Mouse (Mus musculus) layer of hippocampus, postnatal 25 days (tissue): ENCODE measurements around the gene Abtb1. TPM values are rescaled to one million over a fixed set of nuclear protein-coding genes. Genes with fewer than 3 reads are reported as not detected.
A peak's percentile ranks its signal among the peaks of the same experiment; 100 is the strongest.

Experiments used
- DNase-seq, 2 experiments: peaks; one replicate each; pipeline ENCODE4 v3.0.0; 2022; ENCODE audit warnings: mixed read lengths in 2 of 2, low spot score in 1 of 2; ENCODE audit errors: extremely low spot score in 1 of 2
- total RNA-seq, 2 experiments: library from RNA; stranded (reverse); gene quantifications; 2 replicates each; pipeline ENCODE4 v1.2.3; 2021

Abtb1 gene
- total RNA-seq, 2 experiments from 2014 or later: 32.7 to 34.1 TPM

DNA sequence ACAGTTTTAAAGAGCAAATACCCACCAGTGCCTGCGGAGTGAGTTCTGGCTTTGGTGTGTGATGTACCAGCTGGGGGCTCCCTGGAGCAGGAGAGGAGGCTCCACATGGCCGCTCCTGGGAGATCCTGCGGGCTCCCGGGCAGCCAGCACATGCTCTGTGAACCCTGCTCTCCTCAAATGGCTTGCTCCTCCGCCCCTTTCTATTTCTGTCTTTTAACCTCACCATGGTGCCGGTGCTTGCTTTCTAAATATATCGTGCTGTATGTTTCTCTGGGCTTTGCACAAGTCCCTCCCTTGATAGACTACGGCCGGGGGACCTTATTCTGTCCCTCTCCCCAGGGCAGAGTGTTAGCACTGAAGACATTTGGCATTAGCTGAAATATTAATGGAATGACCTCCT lies 15.5 kb upstream of the Abtb1 start:
- peak in 1 of 2 experiments; percentile 40 for DNase-seq

DNA sequence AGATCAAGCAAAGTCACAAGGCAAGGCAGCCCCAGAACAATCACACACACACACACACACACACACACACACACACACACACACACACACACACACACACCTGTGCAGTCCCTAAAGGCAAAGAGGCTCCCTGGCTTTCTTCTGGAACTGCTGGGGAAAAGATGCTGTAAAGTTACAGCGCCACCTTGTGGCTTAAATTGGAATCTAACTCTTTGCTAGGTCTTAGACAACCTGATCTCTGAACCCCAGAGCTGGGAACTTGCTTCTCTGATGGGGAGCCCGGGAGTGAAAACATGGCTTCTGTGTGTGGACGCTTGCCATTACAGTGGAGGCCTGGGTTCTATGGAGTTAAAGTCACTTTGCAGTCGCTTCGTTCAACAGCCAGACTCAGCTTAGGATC lies 13.9 kb upstream of the Abtb1 start:
- DNase-seq: peak in 1 of 2 experiments; percentile 73

DNA sequence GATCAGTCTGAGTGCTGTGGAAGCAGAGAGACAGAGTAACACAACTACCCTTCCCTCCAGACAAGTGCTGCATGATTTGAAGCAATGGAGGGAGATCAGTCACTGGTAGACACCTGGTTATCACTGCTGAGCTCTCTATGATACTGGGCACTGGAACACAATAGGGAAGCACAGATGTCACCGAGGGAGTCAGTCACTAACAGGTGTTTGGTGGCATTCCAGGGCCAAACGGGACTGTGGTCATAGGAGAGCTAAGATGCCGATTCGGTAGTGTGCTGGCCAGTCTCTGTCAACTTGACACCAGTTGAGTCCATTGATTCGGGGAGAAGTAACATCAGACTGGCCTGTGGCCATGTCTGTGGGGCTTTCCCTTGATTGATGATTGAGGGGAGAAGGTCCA lies 12.7 kb upstream of the Abtb1 start:
- no peak for DNase-seq

GRCm38 (mm10) chr6:88850034-88850433 lies 8.2 kb upstream of the Abtb1 start:
- no peak for DNase-seq

DNA sequence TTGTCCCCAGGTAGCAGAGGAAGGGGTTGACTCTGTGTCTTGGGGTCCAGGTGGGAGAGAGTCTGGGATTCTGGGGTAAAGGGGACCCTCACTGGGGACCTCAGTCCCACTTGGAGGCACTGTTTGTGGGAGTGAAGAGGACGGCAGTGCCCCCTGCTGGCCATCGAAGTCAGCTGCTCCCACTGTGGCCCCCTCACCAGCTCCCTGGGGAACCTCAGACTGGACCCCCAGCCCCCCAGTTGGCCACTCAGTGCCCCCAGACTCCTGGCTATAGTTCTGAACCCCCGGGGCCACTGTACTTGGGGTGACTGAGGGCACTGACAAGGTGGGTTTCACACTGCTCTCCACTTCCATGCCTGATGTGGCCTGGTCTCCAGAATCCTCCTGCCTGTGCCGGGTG lies 7.5 kb upstream of the Abtb1 start:
- no peak for DNase-seq

DNA sequence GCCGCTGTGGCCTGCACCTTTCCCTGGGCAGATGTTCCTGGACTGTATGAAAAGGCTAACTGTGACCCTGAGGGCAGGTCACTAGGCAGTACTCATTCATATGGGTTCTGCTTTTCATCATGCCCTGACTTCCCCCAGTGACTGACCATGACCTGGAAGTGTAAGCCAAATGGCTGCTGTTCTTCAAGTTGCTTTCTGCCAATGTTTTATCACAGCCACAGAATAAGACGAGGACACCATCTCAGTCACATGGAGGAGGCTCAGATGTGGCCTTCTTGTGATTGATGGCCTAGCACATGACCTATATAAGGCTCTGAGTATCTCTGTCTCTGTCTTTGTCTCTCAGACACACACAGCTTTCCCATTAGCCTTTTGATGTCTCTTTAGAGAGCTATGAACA lies 5.8 kb upstream of the Abtb1 start:
- no peak for DNase-seq

DNA sequence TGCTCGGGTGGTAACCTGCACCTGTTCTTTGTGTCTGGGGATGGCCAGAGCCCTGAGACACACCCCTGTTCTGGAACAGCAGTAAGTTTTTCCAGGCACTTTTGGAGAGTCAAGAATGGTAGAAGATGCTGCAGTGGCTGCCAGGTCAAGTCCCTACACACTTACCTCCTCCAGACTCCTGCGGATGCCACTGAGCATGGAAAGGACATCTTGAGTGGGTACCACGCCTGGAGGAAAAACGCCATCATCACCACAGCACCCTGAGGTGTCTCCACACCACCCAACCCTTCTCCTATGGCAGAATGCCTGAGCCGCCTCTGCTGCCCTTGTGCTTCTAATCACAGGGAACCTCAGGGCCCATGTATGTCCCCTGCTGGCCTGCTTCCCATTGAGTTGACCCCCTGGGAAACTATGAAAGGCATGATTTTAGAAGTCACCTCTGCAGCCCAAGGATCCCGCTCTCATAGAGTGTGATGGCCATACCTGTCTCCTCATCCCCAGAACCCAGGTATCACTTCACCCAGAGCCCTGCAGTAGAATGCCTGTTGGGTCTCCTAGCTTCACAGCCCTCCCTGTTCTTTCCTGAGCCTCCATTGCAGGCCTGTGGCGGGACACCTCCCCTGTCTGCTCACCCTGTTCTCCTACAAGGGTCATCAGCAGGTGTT lies 3.2 kb upstream of the Abtb1 start:
- no peak for DNase-seq

DNA sequence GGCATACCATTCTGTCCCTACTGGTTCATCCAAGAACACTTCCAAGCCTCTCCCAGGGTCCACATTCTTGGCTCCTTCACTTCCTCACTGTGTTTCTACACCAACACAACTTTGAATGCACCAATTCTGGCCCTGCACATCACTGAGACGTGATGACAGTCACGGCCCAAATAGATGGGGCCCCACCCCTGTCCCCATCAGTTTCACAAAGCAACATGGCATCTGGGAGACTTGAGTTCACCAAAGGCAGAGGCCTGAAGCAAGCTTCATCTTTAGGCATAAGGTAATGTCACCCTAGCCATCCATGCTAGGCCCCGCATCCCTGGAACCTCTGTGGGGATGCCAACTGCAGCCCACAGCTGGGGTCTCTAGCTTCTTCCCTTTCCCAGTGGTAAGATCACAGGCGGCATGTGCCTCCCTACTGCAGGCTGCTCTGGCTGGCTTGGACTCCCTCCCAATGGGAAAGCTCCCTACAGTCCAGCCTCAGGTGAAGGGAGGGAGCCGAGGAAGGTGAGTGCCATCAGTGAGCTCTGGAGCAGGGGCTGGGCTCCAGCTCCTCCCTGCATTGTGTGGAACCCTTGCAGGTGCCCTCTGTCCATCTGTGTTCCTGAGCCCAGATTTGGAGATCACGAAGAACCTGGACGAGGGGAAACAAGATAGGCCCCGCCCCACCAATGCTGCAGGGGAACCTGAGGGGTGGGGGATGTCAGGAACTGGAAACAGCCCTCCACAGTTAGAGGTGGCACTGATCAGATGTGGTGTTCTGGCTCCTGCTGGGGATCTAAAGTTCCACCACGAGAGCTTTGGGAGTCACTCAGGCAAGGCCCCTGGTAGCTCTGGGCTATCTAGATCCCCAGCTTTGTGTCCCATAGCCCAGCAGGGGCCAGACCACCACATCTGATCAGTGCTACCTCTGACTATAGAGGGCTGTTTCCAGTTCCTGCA lies 2.3 kb upstream of the Abtb1 start:
- no peak for DNase-seq

DNA sequence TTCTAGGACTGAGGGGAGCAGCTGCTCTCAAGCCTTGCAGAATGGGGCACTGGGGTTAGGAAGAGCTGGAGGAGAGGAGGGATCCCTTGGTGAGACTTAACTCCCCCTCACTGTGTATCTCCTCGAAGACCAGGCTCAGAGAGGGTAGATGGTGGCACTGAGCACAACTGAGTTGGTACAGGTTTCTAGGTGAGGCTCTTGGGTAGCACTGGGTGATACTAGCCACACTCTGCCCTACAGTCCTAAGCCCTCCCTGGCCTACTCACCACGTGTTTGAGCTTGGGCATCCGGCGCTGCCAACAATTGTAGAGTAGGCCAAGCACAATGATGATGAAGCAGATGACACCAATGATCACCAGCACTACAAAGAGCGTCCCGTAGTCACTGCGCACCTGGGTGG lies 1.5 kb upstream of the Abtb1 start:
- DNase-seq: no peak

DNA sequence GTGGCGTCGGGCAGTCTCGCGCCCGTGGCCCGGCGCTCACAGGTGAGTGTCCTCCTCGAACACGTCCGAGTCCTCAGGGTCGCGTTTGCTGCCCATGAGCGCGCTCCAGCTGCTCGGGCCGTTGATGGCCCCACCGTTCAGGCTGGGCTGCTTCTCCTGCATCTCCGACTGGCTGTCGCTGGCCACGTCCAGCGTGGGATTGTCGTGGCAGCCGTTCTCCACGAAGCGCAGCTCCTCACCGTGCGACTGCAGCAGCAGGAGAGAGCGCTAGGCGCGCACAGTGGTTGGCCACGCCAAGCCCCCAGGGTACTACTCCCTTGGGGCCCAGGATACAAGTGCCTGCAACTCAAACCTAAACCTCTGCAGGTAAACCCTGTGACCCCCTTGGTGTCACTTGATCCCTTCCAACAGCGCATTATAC lies 957 bp upstream of the Abtb1 start:
- DNase-seq: no peak

- DNase-seq: no peak
Measured at GRCm38 (mm10) chr6:88841514-88841780, 337 bp downstream of the Abtb1 start.

- DNase-seq: no peak
Measured at GRCm38 (mm10) chr6:88840791-88841513, 832 bp downstream of the Abtb1 start.

DNA sequence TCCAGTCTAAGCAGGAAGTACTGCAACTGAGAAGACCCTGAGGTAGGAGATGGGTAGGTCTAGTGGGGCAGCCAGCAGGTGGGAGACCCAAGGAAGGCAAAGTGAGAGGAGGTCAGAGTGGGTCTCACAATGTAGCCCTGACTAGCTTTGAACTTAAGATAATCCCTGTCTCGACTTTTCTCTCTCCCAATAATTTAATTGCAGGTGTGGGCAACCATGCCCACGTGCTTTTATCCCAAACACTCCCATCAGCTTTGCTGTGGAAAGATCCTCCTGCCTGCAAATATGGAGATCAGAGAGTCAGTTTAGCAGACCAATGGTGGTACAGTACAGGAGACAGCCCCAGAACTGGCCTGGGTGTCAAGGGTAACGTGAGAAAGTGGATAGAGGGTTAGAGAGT lies 1.6 kb downstream of the Abtb1 start:
- DNase-seq: no peak

GRCm38 (mm10) chr6:88839135-88839970 lies 2.4 kb downstream of the Abtb1 start:
- DNase-seq: no peak

- no peak for DNase-seq
Measured at GRCm38 (mm10) chr6:88838613-88839012, 3.2 kb downstream of the Abtb1 start.

GRCm38 (mm10) chr6:88837999-88838398 lies 3.8 kb downstream of the Abtb1 start:
- no peak for DNase-seq

- DNase-seq: no peak
Measured at GRCm38 (mm10) chr6:88836178-88836819, 5.5 kb downstream of the Abtb1 start.

DNA sequence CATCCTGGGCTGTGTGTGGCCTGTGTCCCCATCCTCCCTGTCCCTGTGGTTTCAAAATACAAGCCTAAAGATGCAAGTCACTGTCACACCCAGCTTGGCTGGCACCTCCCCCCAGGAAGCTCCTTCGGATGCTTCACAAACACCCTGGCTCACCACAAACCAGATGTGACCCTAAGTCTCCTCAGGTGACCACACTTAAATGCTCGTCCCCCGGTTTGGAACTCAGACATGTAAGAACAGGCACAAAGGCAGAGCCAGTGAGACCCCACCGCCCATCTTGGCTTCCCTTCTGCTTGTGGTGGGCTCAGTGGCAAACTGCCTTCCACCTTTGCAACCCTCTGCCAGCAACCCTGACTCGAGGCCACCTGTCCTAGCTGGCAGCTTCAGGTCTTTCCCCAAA lies 6.7 kb downstream of the Abtb1 start:
- DNase-seq: no peak

DNA sequence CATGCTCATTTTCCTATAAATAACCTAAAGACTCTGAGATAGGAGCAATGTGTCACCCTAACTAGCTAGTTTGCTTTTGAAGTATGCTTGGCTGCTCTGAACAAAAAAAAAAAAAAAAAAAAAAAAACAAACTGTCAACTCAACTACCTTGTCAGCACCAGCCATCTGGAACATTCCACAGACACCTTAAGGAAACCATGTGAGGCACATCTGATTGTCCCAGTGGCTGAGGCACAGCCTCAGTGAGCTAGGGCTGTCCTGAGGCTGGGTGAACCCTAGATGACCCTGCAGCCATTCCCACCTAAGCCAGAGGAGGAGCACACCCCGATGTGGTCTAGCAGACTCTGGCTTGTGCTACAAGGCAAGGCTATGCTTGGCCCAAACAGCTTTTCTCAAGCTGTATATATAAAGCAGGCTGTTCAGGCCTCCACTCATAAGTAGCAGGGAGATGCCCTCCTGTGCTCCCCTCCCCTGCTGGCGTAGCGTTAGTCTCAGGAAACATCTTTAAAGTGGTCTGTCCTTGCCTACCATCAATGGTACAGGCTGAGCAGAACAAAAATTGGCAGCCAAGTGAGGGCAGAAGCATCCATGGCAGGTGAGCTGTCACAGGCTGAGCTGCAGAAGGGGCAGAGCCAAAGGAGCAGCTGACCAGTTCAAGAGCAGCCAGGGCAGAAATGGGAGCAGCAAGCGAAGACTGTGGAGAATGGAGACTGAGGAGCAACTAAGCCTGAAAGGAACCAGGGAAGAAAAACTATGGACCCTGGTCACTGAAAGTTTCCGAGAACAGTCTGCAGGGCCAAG lies 8.2 kb downstream of the Abtb1 start:
- no peak for DNase-seq
